Mouse (Mus musculus) intestine, embryonic 14.5 days (tissue): ENCODE results near the gene RPS10-NUDT3. TPM values are rescaled to one million over a fixed set of nuclear protein-coding genes. Genes with fewer than 3 reads are reported as not detected.
A peak's percentile ranks its signal among the peaks of the same experiment; 100 is the strongest.

Experiments used
- ATAC-seq: fragments of 200-750 bp; cut with Nextera tagmentation; replicated peaks from 2 replicates; pipeline ENCODE4 v1.8.0; 2017; ENCODE audit warnings: low read depth, moderate number of reproducible peaks, moderate TSS enrichment, moderate library complexity; ENCODE audit not compliant: low FRiP score, low TSS enrichment
- DNase-seq: peaks from one replicate; pipeline ENCODE4 v3.0.0-alpha.2; 2018; ENCODE audit warnings: low spot score
- H3K27ac ChIP-seq: fragments of 300-500 bp; sonication (generic); 2 replicates; pipeline ENCODE4 v1.5.1; 2014; ENCODE audit warnings: low read depth, mild to moderate bottlenecking, control low read depth
- H3K27me3 ChIP-seq: fragments of 300-500 bp; sonication (generic); replicated peaks from 2 replicates; pipeline ENCODE4 v1.6.1; 2014; ENCODE audit warnings: low read length, control low read depth; ENCODE audit not compliant: control insufficient read depth, insufficient read depth
- H3K36me3 ChIP-seq: fragments of 300-500 bp; sonication (generic); 2 replicates; pipeline ENCODE4 v1.6.1; 2014; ENCODE audit warnings: low read length, control low read depth; ENCODE audit not compliant: control insufficient read depth, insufficient read depth
- H3K4me1 ChIP-seq: fragments of 300-500 bp; sonication (generic); replicated peaks from 2 replicates; pipeline ENCODE4 v1.6.1; 2014; ENCODE audit warnings: low read length, control low read depth, mixed read lengths; ENCODE audit not compliant: control insufficient read depth, insufficient read depth
- H3K4me2 ChIP-seq: fragments of 300-500 bp; sonication (generic); 2 replicates; pipeline ENCODE4 v1.6.1; 2014; ENCODE audit warnings: low read length
- H3K4me3 ChIP-seq: fragments of 300-500 bp; sonication (generic); 2 replicates; pipeline ENCODE4 v1.5.1; 2014; ENCODE audit warnings: low read depth, low read length, control low read depth, mixed read lengths
- H3K9ac ChIP-seq: fragments of 300-500 bp; sonication (generic); 2 replicates; pipeline ENCODE4 v1.6.1; 2014; ENCODE audit warnings: mild to moderate bottlenecking, low read length
- H3K9me3 ChIP-seq: fragments of 300-500 bp; sonication (generic); 2 replicates; pipeline ENCODE4 v1.6.1; 2016; ENCODE audit warnings: low read length, control low read depth; ENCODE audit not compliant: control insufficient read depth
- WGBS: fragments of 180-500 bp; shearing (Covaris S2); extraction: QIAGEN DNeasy Blood & Tissue Kit; methylation state at CpG from one replicate; pipeline ENCODE4 v1.1.7; 2014; 5-methylcytosine and 5-hydroxymethylcytosine counted together
- polyA plus RNA-seq: library from polyadenylated mRNA; unstranded; fragments of >200 nt; fragmentation: Nextera tagmentation; extraction: Ambion mirVana; gene quantifications from 2 replicates; pipeline ENCODE4 v1.2.1, GENCODE M21; 2014

RPS10-NUDT3 gene
- polyA plus RNA-seq, 1 experiment from 2014 or later: not detected

DNA sequence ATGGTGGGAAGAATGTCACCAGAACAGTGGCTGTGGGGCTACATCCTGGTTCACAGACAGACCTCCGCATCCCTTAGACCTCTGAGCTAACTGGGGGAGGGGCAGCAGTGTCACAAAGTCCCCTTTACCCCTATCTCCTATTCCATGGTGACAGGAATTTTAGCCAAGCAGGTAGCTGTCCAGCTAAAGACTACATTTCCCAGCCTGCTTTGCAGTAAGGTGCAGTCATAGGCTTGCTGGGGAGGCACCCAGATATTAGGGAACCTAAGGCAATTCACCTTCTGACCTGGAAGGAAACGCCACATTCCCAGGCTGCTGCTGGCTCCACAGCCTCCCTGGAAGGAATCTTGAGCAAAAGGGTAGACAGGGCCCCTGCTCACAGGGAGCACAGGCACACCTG, 93.8 kb downstream of the RPS10-NUDT3 start:
- no peak overlapping the region for H3K4me3 ChIP-seq
- H3K4me2 ChIP-seq: no peak overlapping the region
- no peaks in the 10 kb centered on the region for H3K27me3 ChIP-seq
- no peak overlapping the region for H3K27ac ChIP-seq
- H3K4me1 ChIP-seq: no peaks in the 10 kb centered on the region
- ATAC-seq: no peak
- H3K9ac ChIP-seq: no peak overlapping the region
- DNase-seq: no peak
- H3K36me3 ChIP-seq: no peaks in the 10 kb centered on the region
- H3K9me3 ChIP-seq: no peaks in the 10 kb centered on the region
- 64% methylated on average over 2 of the region's 2 CpGs for WGBS

DNA sequence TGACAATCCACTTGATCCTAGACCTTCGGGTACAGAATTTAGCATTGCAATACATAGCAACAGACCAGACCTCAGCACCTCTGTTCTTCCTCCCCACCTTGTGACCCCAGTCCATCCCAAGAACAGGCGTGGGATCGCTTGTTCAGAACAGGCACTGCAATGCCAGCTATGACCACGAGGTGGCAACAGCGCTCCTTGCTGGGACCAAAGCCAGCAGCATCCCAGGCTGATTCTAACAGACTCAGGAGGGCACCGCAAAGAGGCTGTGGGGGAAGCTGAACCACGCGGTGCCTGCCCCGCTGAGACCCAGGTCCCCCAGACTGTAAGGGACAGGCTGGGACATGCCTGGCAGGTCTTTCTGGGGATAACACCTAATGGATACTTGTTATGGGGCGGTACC, 100.3 kb downstream of the RPS10-NUDT3 start:
- H3K27ac ChIP-seq: no peak overlapping the region
- H3K36me3 ChIP-seq: no peaks in the 10 kb centered on the region
- DNase-seq (peak; percentile 100), ATAC-seq (peak; percentile 79)
- no peak overlapping the region for H3K4me3 ChIP-seq
- no peaks in the 10 kb centered on the region for H3K27me3 ChIP-seq
- no peaks in the 10 kb centered on the region for H3K9me3 ChIP-seq
- 6% methylated on average over 10 of the region's 10 CpGs for WGBS
- H3K9ac ChIP-seq: no peak overlapping the region
- no peaks in the 10 kb centered on the region for H3K4me1 ChIP-seq
- H3K4me2 ChIP-seq: 0 out of 2 replicates have a peak overlapping the region, but pooled peaks have one; percentile 18

- DNase-seq (no peak), ATAC-seq (no peak)
- Histone ChIP-seq H3K4me3 (no peak overlapping the region), H3K4me2 (no peak overlapping the region), H3K9me3 (no peaks in the 10 kb centered on the region), H3K36me3 (no peaks in the 10 kb centered on the region), H3K27ac (no peak overlapping the region), H3K27me3 (no peaks in the 10 kb centered on the region), H3K4me1 (no peaks in the 10 kb centered on the region), H3K9ac (no peak overlapping the region)
- 83% methylated on average over 3 of the region's 3 CpGs for WGBS
Observed at GRCm38 (mm10) chr17:27533354-27533753, 101.7 kb downstream of the RPS10-NUDT3 start.

DNA sequence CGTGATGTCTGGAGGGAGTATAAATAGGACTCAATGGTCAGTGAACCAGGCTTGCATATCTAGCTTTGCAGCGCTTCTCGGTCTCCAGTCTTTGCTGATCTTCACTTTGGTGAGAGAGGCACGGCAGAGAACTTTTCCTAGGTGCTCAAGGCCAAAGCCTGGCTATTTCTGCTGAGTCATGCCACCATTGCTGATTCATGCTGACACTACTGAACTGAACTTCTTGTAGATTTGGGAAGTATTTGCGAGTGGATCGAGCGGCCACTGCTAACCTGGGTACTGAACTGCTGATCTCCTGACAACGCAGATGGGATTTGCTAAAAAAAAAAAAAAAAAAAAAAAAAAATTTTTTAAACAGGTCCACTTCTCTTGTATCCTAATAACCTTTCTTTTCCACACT, 102.9 kb downstream of the RPS10-NUDT3 start:
- Histone ChIP-seq H3K27me3 (no peaks in the 10 kb centered on the region), H3K9ac (no peak overlapping the region), H3K36me3 (no peaks in the 10 kb centered on the region), H3K9me3 (no peaks in the 10 kb centered on the region), H3K4me1 (no peaks in the 10 kb centered on the region), H3K27ac (no peak overlapping the region), H3K4me3 (no peak overlapping the region), H3K4me2 (no peak overlapping the region)
- ATAC-seq (no peak), DNase-seq (no peak)
- 91% methylated on average over 8 of the region's 8 CpGs for WGBS

Other genes with a start within 250 kb of the RPS10-NUDT3 start
- gene Grm4, start 113.8 kb downstream of the RPS10-NUDT3 start, polyA plus RNA-seq: 0.20 and 0.22 TPM in 2 replicates
- gene Hmga1, start 78.7 kb downstream of the RPS10-NUDT3 start, polyA plus RNA-seq: 384 and 389 TPM in 2 replicates
- 37.1 and 37.4 TPM in 2 replicates for gene AI413582, start 69.5 kb downstream of the RPS10-NUDT3 start, polyA plus RNA-seq
- 33.3 and 35.4 TPM in 2 replicates for gene Nudt3, start 11.7 kb downstream of the RPS10-NUDT3 start, polyA plus RNA-seq
- 1,235 and 1,299 TPM in 2 replicates for gene Rps10, start 1.4 kb upstream of the RPS10-NUDT3 start, polyA plus RNA-seq
- 1.5 and 2.0 TPM in 2 replicates for gene Pacsin1, start 20.3 kb upstream of the RPS10-NUDT3 start, polyA plus RNA-seq
- 8.6 and 12.0 TPM in 2 replicates for gene Spdef, start 93.7 kb upstream of the RPS10-NUDT3 start, polyA plus RNA-seq
- 20.1 and 23.4 TPM in 2 replicates for gene D17Wsu92e, start 185.4 kb upstream of the RPS10-NUDT3 start, polyA plus RNA-seq
- gene Snrpc, start 202.9 kb upstream of the RPS10-NUDT3 start, polyA plus RNA-seq: 302 and 314 TPM in 2 replicates
- 5.8 and 6.6 TPM in 2 replicates for gene Uhrf1bp1, start 221.2 kb upstream of the RPS10-NUDT3 start, polyA plus RNA-seq